In the genomic region with DNA sequence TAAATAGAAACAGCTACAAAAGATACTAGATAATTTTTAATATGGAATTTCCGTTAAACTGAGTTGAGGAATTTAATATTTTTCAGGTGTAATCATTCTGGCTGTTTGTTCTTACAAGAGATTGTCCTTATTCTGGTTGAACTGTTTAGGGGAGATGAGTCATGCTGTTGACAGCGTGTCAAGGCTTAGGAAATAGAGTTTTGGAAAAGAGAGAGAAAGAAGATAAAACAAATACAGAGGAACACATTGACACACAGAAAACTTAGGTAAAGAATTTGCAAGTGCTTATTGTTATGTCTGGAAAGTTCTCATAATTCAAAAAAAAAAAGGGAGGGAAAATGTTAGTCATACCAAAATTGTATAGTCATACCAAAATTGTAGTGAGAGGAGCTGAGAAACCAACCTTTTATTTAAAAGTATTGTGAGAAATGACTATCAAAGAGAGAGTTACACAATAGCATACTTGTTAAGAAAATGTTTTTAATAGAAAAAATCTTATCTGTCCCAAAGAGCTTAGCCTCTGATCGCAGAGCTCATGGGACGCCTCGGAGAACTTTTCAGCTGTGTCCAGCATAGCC, we compare ENCODE assay signal across 11 mouse cellular contexts.
"Had no signal": no experiment of that assay in that cellular context is flagged by ENCODE, and none has a peak within 500 bp of the region (broad histone marks: within the 10 kb centered on the region; RNA-seq: fewer than 3 reads in every experiment).

No protein-coding gene starts in this region.

- DNase-seq: kidney, postnatal 14 days; left cerebral cortex, postnatal 4 days; lung, adult 18-20 months; right cerebral cortex, adult 18-20 months; right cerebral cortex, postnatal 25 days; thymus, postnatal 14 days had no signal

- H3K27ac ChIP-seq: kidney, embryonic 15.5 days; limb, embryonic 13.5 days; liver, embryonic 14.5 days; midbrain, embryonic 13.5 days; stomach, postnatal 0 days had no signal

- H3K9ac ChIP-seq: kidney, embryonic 15.5 days; limb, embryonic 13.5 days; liver, embryonic 14.5 days; midbrain, embryonic 13.5 days had no signal

- H3K4me1 ChIP-seq: kidney, embryonic 15.5 days; limb, embryonic 13.5 days; midbrain, embryonic 13.5 days had no signal

- H3K27me3 ChIP-seq: kidney, embryonic 15.5 days; limb, embryonic 13.5 days; midbrain, embryonic 13.5 days had no signal

- H3K9me3 ChIP-seq: kidney, embryonic 15.5 days; limb, embryonic 13.5 days; midbrain, embryonic 13.5 days had no signal

- H3K4me3 ChIP-seq: kidney, embryonic 15.5 days; limb, embryonic 13.5 days; midbrain, embryonic 13.5 days had no signal

- ATAC-seq: midbrain, embryonic 13.5 days had no signal

- H3K36me3 ChIP-seq: kidney, embryonic 15.5 days; limb, embryonic 13.5 days; midbrain, embryonic 13.5 days had no signal

- H3K4me2 ChIP-seq: kidney, embryonic 15.5 days; limb, embryonic 13.5 days; midbrain, embryonic 13.5 days had no signal
